Mouse (Mus musculus): Measurements from ENCODE around the gene Lmbrd2.

DNA sequence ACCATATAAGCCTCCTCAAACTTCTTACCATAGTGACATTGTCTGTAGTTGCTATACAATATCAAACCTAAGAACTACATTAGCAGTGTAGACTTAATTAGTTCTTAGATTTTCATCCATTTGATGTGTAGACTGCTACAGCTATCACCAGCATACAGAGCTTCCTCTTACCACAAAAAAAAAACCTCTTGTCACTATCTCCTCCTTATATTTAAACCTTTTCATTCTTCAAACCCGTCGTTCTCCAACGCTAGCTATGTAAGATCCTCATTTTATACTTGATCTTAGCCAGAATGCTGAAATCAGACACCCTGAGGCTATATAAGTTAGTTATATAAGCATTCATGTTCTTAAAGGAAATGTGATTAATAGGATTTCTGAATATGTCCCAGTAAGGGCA, 36.7 kb downstream of the Lmbrd2 start:
- TF ChIP-seq CTCF (conservative IDR thresholded peaks at IDR 0.05; ENCODE audit: low read length) (no peak), NANOG (IDR thresholded peaks at IDR 0.05; ENCODE audit: borderline replicate concordance, low read length) (no peak)

Data from E14TG2a.4 (cell line).